Mouse (Mus musculus): ENCODE data around the gene F830045P16Rik.

- no peak for TF ChIP-seq POLR2A (IDR thresholded peaks at IDR 0.05; ENCODE audit: borderline replicate concordance, extremely low read depth, low read depth, low read length)
- TF ChIP-seq CTCF (IDR thresholded peaks at IDR 0.05; ENCODE audit: insufficient read depth, low read length), result no peak
Measured at GRCm38 (mm10) chr2:129419361-129419880, 117.0 kb downstream of the F830045P16Rik start.
